Mouse (Mus musculus) forebrain, embryonic 14.5 days (tissue): ENCODE measurements at regions not wholly inside any gene's neighbourhood (a gene's known extent, or its start where the extent isn't known, plus 50 kb on each side); places are given as distances from the start of the nearest gene placed in this dataset.

Experiments
- ATAC-seq: fragments of 200-750 bp; cut with Nextera tagmentation; 2 replicates; pipeline ENCODE4 v1.8.0; 2017; ENCODE audit warnings: mild to moderate bottlenecking, moderate library complexity
- DNase-seq: peaks from one replicate; pipeline ENCODE4 v3.0.0-alpha.2; 2015; ENCODE audit warnings: low spot score
- H3K27ac ChIP-seq: fragments of 300-500 bp; sonication (generic); 2 replicates; pipeline ENCODE4 v1.5.1; 2014; ENCODE audit warnings: low read depth, mild to moderate bottlenecking, control low read depth, low read length, moderate library complexity
- H3K27me3 ChIP-seq: fragments of 300-500 bp; sonication (generic); replicated peaks from 2 replicates; pipeline ENCODE4 v1.6.1; 2014; ENCODE audit warnings: low read length, control low read depth, mixed read lengths; ENCODE audit not compliant: control insufficient read depth, insufficient read depth
- H3K36me3 ChIP-seq: fragments of 300-500 bp; sonication (generic); 2 replicates; pipeline ENCODE4 v1.6.1; 2014; ENCODE audit warnings: low read length, control low read depth; ENCODE audit not compliant: control insufficient read depth, insufficient read depth
- H3K4me1 ChIP-seq: fragments of 300-500 bp; sonication (generic); 2 replicates; pipeline ENCODE4 v1.6.1; 2014; ENCODE audit warnings: antibody characterized with exemption, low read length, control low read depth; ENCODE audit not compliant: control insufficient read depth, insufficient read depth
- H3K4me2 ChIP-seq: fragments of 300-500 bp; sonication (generic); 2 replicates; pipeline ENCODE4 v1.6.1; 2014; ENCODE audit warnings: mild to moderate bottlenecking, control low read depth, low read length
- H3K4me3 ChIP-seq: fragments of 300-500 bp; sonication (generic); 2 replicates; pipeline ENCODE4 v1.5.1; 2014; ENCODE audit warnings: low read depth, low read length, control low read depth
- H3K9ac ChIP-seq: fragments of 300-500 bp; sonication (generic); 2 replicates; pipeline ENCODE4 v1.6.1; 2014; ENCODE audit warnings: mild to moderate bottlenecking, low read length, control low read depth, moderate library complexity
- H3K9me3 ChIP-seq: fragments of 300-500 bp; sonication (generic); replicated peaks from 2 replicates; pipeline ENCODE4 v1.6.1; 2016; ENCODE audit warnings: low read length, control low read depth, mixed read lengths; ENCODE audit not compliant: control insufficient read depth
- whole genome bisulfite sequencing: fragments of 180-500 bp; shearing (Covaris S2); extraction: QIAGEN DNeasy Blood & Tissue Kit; methylation state at CpG from one replicate; pipeline ENCODE4 v1.1.7; 2014; 5-methylcytosine and 5-hydroxymethylcytosine counted together

GRCm38 (mm10) chr12:63919501-63919900 is 555.0 kb downstream of the Fscb start:
- H3K4me1 ChIP-seq, result no peaks in the 10 kb centered on the region
- H3K36me3 ChIP-seq, result no peaks in the 10 kb centered on the region
- 35% methylated on average over 1 of the region's 1 CpGs for WGBS
- H3K27me3 ChIP-seq, result no peaks in the 10 kb centered on the region
- no peak overlapping the region for H3K9ac ChIP-seq
- peak; percentile 15 for DNase-seq
- no peak overlapping the region for H3K4me3 ChIP-seq
- no peak overlapping the region for H3K4me2 ChIP-seq
- H3K9me3 ChIP-seq, result no peaks in the 10 kb centered on the region
- no peak for ATAC-seq
- no peak overlapping the region for H3K27ac ChIP-seq
